Mouse (Mus musculus) effector memory CD4-positive, alpha-beta T cell, adult 7 months (primary cell): Measurements from ENCODE around the gene Map3k7. TPM values are rescaled to one million over a fixed set of nuclear protein-coding genes. Genes with fewer than 3 reads are reported as not detected.

ENCODE experiments used
- polyA plus RNA-seq: library from polyadenylated mRNA; unstranded; fragments of 100-300 nt; shearing (Covaris generic); gene quantifications from one replicate; pipeline ENCODE4 v1.2.1, GENCODE M21; 2017

Map3k7 gene
- polyA plus RNA-seq, result 62.3 TPM

GRCm38 (mm10) chr4:31963354-31964193, at the start of gene Map3k7:
Gene Map3k7, plus strand, starts transcription at chr4:31964097.

